Mouse (Mus musculus) heart, postnatal 14 days (tissue): ENCODE measurements around the gene Dzank1. TPM values are rescaled to one million over a fixed set of nuclear protein-coding genes. Genes with fewer than 3 reads are reported as not detected.

Experiments used
- DNase-seq, 2 experiments: peaks; one replicate each; pipeline ENCODE4 v3.0.0; 2021 to 2022
- intact Hi-C: fragments of 180-260 bp; cut with DNase I; formaldehyde crosslinking; loops from one replicate; pipeline ENCODE4 v1.15.1; 2025
- total RNA-seq, 2 experiments: library from RNA; stranded (reverse); gene quantifications; 2 replicates each; pipeline ENCODE4 v1.2.3; 2021

The Dzank1 gene
- total RNA-seq, 2 experiments from 2014 or later: 1.2 TPM

- DNase-seq: peak in 1 of 2 experiments; percentile 39
- intact Hi-C loops: no loop called here
These were observed 43.1 kb downstream of the Dzank1 start for GRCm38 (mm10) chr2:144484084-144484483.

- peak; percentile 21 to 48 for DNase-seq
- intact Hi-C loops: no loop called here
These were observed 47.8 kb downstream of the Dzank1 start for GRCm38 (mm10) chr2:144479421-144479820.

- intact Hi-C loops: no loop called here
- DNase-seq: no peak
These were observed 60.0 kb downstream of the Dzank1 start for GRCm38 (mm10) chr2:144467203-144467602.

GRCm38 (mm10) chr2:144465876-144466575 lies 61.2 kb downstream of the Dzank1 start:
- intact Hi-C loops: no loop called here
- no peak for DNase-seq

- intact Hi-C loops: no loop called here
- DNase-seq: no peak
These were observed 62.1 kb downstream of the Dzank1 start for GRCm38 (mm10) chr2:144464799-144465760.

GRCm38 (mm10) chr2:144464182-144464581 lies 63.0 kb downstream of the Dzank1 start:
- intact Hi-C loops: no loop called here
- DNase-seq: no peak

- intact Hi-C loops: no loop called here
These were observed 68.0 kb downstream of the Dzank1 start for GRCm38 (mm10) chr2:144458975-144459754.

GRCm38 (mm10) chr2:144458355-144458754 lies 68.9 kb downstream of the Dzank1 start:
- no peak for DNase-seq

More at GRCm38 (mm10) chr2:144458975-144459754, 68.0 kb downstream of the Dzank1 start:
- DNase-seq: peak; percentile 75 to 82

GRCm38 (mm10) chr2:144452364-144453008 lies 74.7 kb downstream of the Dzank1 start:
- intact Hi-C loops: loop anchor here (5.0 kb wide), 4 partner anchors 100 to 1340 kb away; no protein-coding TSS in a partner anchor

More at GRCm38 (mm10) chr2:144458355-144458754, 68.9 kb downstream of the Dzank1 start:
- intact Hi-C loops: no loop called here

GRCm38 (mm10) chr2:144450378-144450777 lies 76.8 kb downstream of the Dzank1 start:
- intact Hi-C loops: loop anchor here (5.0 kb wide), 4 partner anchors 98 to 1338 kb away; no protein-coding TSS in a partner anchor
- DNase-seq: no peak

More at GRCm38 (mm10) chr2:144452364-144453008, 74.7 kb downstream of the Dzank1 start:
- peak; percentile 77 to 89 for DNase-seq

- intact Hi-C loops: no loop called here
- DNase-seq: no peak
These were observed 80.7 kb downstream of the Dzank1 start for GRCm38 (mm10) chr2:144446360-144446999.

- intact Hi-C loops: no loop called here
These were observed 85.8 kb downstream of the Dzank1 start for GRCm38 (mm10) chr2:144441386-144441915.

GRCm38 (mm10) chr2:144439191-144439700 lies 88.0 kb downstream of the Dzank1 start:
- no peak for DNase-seq
- intact Hi-C loops: no loop called here

More at GRCm38 (mm10) chr2:144441386-144441915, 85.8 kb downstream of the Dzank1 start:
- DNase-seq: peak; percentile 45 to 59

- DNase-seq: no peak
- intact Hi-C loops: no loop called here
These were observed 88.8 kb downstream of the Dzank1 start for GRCm38 (mm10) chr2:144438424-144438823.

- no peak for DNase-seq
These were observed 91.5 kb downstream of the Dzank1 start for GRCm38 (mm10) chr2:144435679-144436078.

GRCm38 (mm10) chr2:144431286-144431825 lies 95.9 kb downstream of the Dzank1 start:
- intact Hi-C loops: no loop called here
- no peak for DNase-seq

More at GRCm38 (mm10) chr2:144435679-144436078, 91.5 kb downstream of the Dzank1 start:
- intact Hi-C loops: no loop called here

- intact Hi-C loops: no loop called here
- no peak for DNase-seq
These were observed 98.0 kb downstream of the Dzank1 start for GRCm38 (mm10) chr2:144429171-144429570.

GRCm38 (mm10) chr2:144428659-144429058 lies 98.6 kb downstream of the Dzank1 start:
- DNase-seq: no peak
- intact Hi-C loops: no loop called here
